Mouse (Mus musculus) stomach, embryonic 15.5 days (tissue): Measurements from ENCODE around the gene Pmm2. TPM values are rescaled to one million over a fixed set of nuclear protein-coding genes. Genes with fewer than 3 reads are reported as not detected.
A peak's percentile ranks its signal among the peaks of the same experiment; 100 is the strongest.

Experiments used
- ATAC-seq: fragments of 200-750 bp; cut with Nextera tagmentation; 2 replicates; pipeline ENCODE4 v1.8.0; 2017; ENCODE audit warnings: low read depth, moderate number of reproducible peaks, moderate TSS enrichment; ENCODE audit not compliant: insufficient read depth, low FRiP score
- H3K27ac ChIP-seq: fragments of 300-500 bp; sonication (generic); 2 replicates; pipeline ENCODE4 v1.5.1; 2015; ENCODE audit warnings: mild to moderate bottlenecking, inconsistent platforms
- H3K27me3 ChIP-seq: fragments of 300-500 bp; sonication (generic); replicated peaks from 2 replicates; pipeline ENCODE4 v1.6.1; 2015; ENCODE audit warnings: inconsistent platforms
- H3K36me3 ChIP-seq: fragments of 300-500 bp; sonication (generic); 2 replicates; pipeline ENCODE4 v1.6.1; 2015; ENCODE audit warnings: inconsistent platforms
- H3K4me1 ChIP-seq: fragments of 300-500 bp; sonication (generic); 2 replicates; pipeline ENCODE4 v1.6.1; 2015; ENCODE audit warnings: inconsistent platforms
- H3K4me2 ChIP-seq: fragments of 300-500 bp; sonication (generic); 2 replicates; pipeline ENCODE4 v1.6.1; 2015; ENCODE audit warnings: mild to moderate bottlenecking, inconsistent platforms
- H3K4me3 ChIP-seq: fragments of 300-500 bp; sonication (generic); replicated peaks from 2 replicates; pipeline ENCODE4 v1.5.1; 2015; ENCODE audit warnings: inconsistent platforms
- H3K9ac ChIP-seq: fragments of 300-500 bp; sonication (generic); 2 replicates; pipeline ENCODE4 v1.6.1; 2015; ENCODE audit warnings: inconsistent platforms
- H3K9me3 ChIP-seq: fragments of 300-500 bp; sonication (generic); 2 replicates; pipeline ENCODE4 v1.6.1; 2016; ENCODE audit warnings: inconsistent platforms
- WGBS: fragments of 180-500 bp; shearing (Covaris S2); methylation state at CpG from one replicate; pipeline ENCODE4 v1.1.7; 2015; 5-methylcytosine and 5-hydroxymethylcytosine counted together
- polyA plus RNA-seq: library from polyadenylated mRNA; unstranded; fragments of >200 nt; fragmentation: Nextera tagmentation; extraction: Ambion mirVana; gene quantifications from 2 replicates; pipeline ENCODE4 v1.2.1, GENCODE M21; 2015

The Pmm2 gene
- polyA plus RNA-seq, 1 experiment from 2014 or later: 67.6 TPM

GRCm38 (mm10) chr16:8658764-8659163 is 21.3 kb downstream of the Pmm2 start:
- no peak overlapping the region for H3K9ac ChIP-seq
- H3K27me3 ChIP-seq: no peaks in the 10 kb centered on the region
- ATAC-seq: no peak
- H3K9me3 ChIP-seq: no peaks in the 10 kb centered on the region
- H3K27ac ChIP-seq: no peak overlapping the region
- H3K4me1 ChIP-seq: no peaks in the 10 kb centered on the region
- no peak overlapping the region for H3K4me2 ChIP-seq
- peaks cover 43% of the 10 kb centered on the region for H3K36me3 ChIP-seq
- 89% methylated on average over 4 of the region's 4 CpGs for WGBS
- no peak overlapping the region for H3K4me3 ChIP-seq

DNA sequence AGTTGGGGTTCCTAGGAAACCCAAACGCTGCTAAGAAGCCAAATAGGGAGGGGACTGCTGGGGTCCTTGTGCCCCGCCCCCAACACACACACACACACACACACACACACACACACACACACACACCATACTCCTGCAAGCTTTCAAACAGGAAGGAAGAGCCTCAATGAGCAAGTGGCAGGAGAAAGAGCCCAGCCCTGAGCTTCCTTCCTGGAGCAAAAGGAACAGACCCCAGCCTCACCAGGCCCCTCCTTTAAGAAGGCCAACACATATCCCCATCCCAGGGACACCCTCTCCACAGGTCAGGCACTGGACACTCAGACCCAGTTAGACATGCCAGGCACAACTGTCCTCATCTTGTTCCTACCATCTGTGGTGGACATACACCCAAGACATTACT is 25.5 kb downstream of the Pmm2 start:
- peaks cover 14% of the 10 kb centered on the region for H3K4me1 ChIP-seq
- H3K9ac ChIP-seq: no peak overlapping the region
- H3K4me3 ChIP-seq: no peak overlapping the region
- H3K9me3 ChIP-seq: no peaks in the 10 kb centered on the region
- no peak overlapping the region for H3K4me2 ChIP-seq
- 44% methylated on average over 2 of the region's 2 CpGs for WGBS
- H3K27ac ChIP-seq: no peak overlapping the region
- no peak for ATAC-seq
- H3K36me3 ChIP-seq: peaks cover 17% of the 10 kb centered on the region; the same call in 1 of the 2 replicates
- H3K27me3 ChIP-seq: no peaks in the 10 kb centered on the region

GRCm38 (mm10) chr16:8663606-8664539 is 26.4 kb downstream of the Pmm2 start:
- no peak overlapping the region for H3K9ac ChIP-seq
- H3K36me3 ChIP-seq: peaks cover 13% of the 10 kb centered on the region; the same call in 1 of the 2 replicates
- whole genome bisulfite sequencing: 85% methylated on average over 24 of the region's 24 CpGs

DNA sequence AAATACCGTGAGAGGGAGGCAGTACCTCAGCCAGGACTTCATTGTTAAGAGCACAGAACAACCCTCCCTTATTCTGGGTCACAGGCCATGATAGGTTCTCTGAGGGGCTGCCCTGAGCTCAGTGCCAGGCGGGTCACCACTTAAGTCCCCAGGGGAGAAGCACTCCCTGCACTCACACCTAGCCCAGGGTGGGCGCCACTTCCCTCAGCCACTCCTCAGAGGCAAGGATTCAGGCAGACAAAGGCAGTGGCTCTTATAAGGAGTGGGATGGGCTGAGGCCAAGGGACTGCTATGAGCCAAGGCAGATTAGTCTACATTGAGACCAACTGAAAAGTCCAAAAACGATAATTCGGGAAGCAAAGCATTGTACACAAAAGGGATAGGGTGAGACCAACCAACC is 27.9 kb downstream of the Pmm2 start:
- H3K9ac ChIP-seq: no peak overlapping the region
- H3K4me1 ChIP-seq: peaks cover 36% of the 10 kb centered on the region
- H3K4me3 ChIP-seq: no peak overlapping the region
- no peak overlapping the region for H3K4me2 ChIP-seq
- no peaks in the 10 kb centered on the region for H3K9me3 ChIP-seq
- H3K27ac ChIP-seq: no peak overlapping the region
- 80% methylated on average over 5 of the region's 5 CpGs for WGBS
- ATAC-seq: no peak
- no peaks in the 10 kb centered on the region for H3K27me3 ChIP-seq
- H3K36me3 ChIP-seq: peaks cover 6% of the 10 kb centered on the region; the same call in 1 of the 2 replicates

More at GRCm38 (mm10) chr16:8663606-8664539, 26.4 kb downstream of the Pmm2 start:
- no peak overlapping the region for H3K4me2 ChIP-seq
- no peak overlapping the region for H3K4me3 ChIP-seq
- no peaks in the 10 kb centered on the region for H3K9me3 ChIP-seq
- H3K27me3 ChIP-seq: no peaks in the 10 kb centered on the region
- ATAC-seq: no peak
- H3K4me1 ChIP-seq: peaks cover 22% of the 10 kb centered on the region
- no peak overlapping the region for H3K27ac ChIP-seq

DNA sequence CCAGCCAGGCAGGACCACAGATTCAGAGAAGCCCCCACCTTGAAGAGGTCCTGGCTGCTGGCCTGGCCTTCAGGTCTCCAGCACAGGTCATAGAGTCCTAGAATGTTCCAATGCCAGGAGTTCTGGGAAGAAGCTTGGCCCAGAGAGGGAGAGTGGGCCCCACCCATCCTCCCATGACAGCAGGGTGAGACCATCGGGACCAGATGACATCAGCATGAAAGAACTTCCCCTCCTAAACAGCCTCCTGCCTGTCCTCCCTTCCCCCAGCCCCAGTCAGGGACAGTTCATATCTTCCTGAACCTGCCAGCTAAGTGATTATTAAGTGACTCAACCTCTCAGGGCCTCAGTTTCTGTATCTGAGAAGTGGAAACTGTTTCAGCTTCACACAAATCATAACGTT is 29.0 kb downstream of the Pmm2 start:
- H3K27me3 ChIP-seq: no peaks in the 10 kb centered on the region
- WGBS: 44% methylated on average over 2 of the region's 2 CpGs
- H3K4me3 ChIP-seq: no peak overlapping the region
- no peak for ATAC-seq
- H3K4me1 ChIP-seq: peaks cover 45% of the 10 kb centered on the region
- peaks cover 2% of the 10 kb centered on the region; the same call in 1 of the 2 replicates for H3K36me3 ChIP-seq
- no peaks in the 10 kb centered on the region for H3K9me3 ChIP-seq
- no peak overlapping the region for H3K4me2 ChIP-seq
- no peak overlapping the region for H3K27ac ChIP-seq
- no peak overlapping the region for H3K9ac ChIP-seq

DNA sequence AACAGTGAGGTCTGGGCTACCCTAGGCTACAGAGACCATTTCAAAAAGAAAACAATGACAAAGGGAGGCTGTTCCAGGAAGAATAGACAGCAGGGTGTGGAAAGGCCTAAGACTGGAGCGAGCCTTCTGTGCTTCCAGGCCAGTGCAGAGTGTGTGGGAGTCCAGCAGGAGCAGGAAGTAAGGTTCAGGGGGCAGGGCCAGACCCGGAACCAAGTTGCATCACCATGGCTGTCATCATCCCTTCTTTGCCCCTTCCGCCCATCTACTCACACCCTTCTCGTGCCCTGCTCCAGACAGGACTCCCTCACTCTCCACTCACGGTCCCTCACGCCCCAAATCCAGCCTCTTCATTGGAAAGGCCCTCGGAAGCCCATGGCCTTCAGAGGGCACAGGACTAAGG is 29.8 kb downstream of the Pmm2 start:
- ATAC-seq: no peak
- Histone ChIP-seq H3K27me3 (no peaks in the 10 kb centered on the region), H3K27ac (no peak overlapping the region), H3K9ac (no peak overlapping the region), H3K36me3 (no peaks in the 10 kb centered on the region), H3K4me1 (peaks cover 45% of the 10 kb centered on the region), H3K4me2 (no peak overlapping the region), H3K9me3 (no peaks in the 10 kb centered on the region), H3K4me3 (no peak overlapping the region)
- 71% methylated on average over 7 of the region's 7 CpGs for WGBS

GRCm38 (mm10) chr16:8667814-8668213 is 30.3 kb downstream of the Pmm2 start:
- ATAC-seq: no peak
- 64% methylated on average over 4 of the region's 4 CpGs for WGBS
- Histone ChIP-seq H3K27me3 (no peaks in the 10 kb centered on the region), H3K36me3 (no peaks in the 10 kb centered on the region), H3K27ac (no peak overlapping the region), H3K4me3 (no peak overlapping the region), H3K4me1 (peaks cover 45% of the 10 kb centered on the region), H3K9ac (no peak overlapping the region), H3K9me3 (no peaks in the 10 kb centered on the region), H3K4me2 (no peak overlapping the region)

DNA sequence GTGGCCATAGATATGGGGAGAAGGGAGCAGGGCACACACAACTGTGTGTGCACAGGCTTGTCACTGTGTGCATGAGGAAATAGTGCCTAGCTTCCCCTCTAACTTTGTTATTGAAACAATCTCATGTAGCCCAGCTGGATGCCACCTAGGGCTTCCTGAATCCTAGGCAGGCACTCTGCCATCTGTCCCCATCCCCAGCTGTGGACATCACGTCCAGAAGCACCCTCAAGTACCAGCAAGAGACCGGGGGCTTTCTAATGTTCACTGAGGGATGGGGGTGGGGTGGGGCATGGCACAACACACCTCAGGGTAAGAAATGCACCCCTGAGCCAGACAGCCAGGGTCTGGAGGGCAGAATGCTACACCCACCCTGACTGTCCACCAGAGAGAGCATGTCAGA is 30.9 kb downstream of the Pmm2 start:
- Histone ChIP-seq H3K27ac (no peak overlapping the region), H3K4me3 (no peak overlapping the region), H3K9ac (no peak overlapping the region), H3K36me3 (no peaks in the 10 kb centered on the region), H3K4me2 (no peak overlapping the region), H3K9me3 (no peaks in the 10 kb centered on the region), H3K27me3 (no peaks in the 10 kb centered on the region), H3K4me1 (peaks cover 45% of the 10 kb centered on the region)
- 88% methylated on average over 2 of the region's 2 CpGs for WGBS
- no peak for ATAC-seq

- Histone ChIP-seq H3K4me3 (peak overlapping the region; percentile 78; the same call in 1 of the 2 replicates), H3K9me3 (no peaks in the 10 kb centered on the region), H3K4me2 (peak overlapping the region; percentile 81), H3K27me3 (no peaks in the 10 kb centered on the region), H3K4me1 (peaks cover 45% of the 10 kb centered on the region), H3K27ac (0 out of 2 replicates have a peak overlapping the region, but pooled peaks have one; percentile 32), H3K9ac (no peak overlapping the region), H3K36me3 (no peaks in the 10 kb centered on the region)
- ATAC-seq: no peak
- 63% methylated on average over 5 of the region's 5 CpGs for WGBS
These were observed 32.0 kb downstream of the Pmm2 start for GRCm38 (mm10) chr16:8669432-8669831.

DNA sequence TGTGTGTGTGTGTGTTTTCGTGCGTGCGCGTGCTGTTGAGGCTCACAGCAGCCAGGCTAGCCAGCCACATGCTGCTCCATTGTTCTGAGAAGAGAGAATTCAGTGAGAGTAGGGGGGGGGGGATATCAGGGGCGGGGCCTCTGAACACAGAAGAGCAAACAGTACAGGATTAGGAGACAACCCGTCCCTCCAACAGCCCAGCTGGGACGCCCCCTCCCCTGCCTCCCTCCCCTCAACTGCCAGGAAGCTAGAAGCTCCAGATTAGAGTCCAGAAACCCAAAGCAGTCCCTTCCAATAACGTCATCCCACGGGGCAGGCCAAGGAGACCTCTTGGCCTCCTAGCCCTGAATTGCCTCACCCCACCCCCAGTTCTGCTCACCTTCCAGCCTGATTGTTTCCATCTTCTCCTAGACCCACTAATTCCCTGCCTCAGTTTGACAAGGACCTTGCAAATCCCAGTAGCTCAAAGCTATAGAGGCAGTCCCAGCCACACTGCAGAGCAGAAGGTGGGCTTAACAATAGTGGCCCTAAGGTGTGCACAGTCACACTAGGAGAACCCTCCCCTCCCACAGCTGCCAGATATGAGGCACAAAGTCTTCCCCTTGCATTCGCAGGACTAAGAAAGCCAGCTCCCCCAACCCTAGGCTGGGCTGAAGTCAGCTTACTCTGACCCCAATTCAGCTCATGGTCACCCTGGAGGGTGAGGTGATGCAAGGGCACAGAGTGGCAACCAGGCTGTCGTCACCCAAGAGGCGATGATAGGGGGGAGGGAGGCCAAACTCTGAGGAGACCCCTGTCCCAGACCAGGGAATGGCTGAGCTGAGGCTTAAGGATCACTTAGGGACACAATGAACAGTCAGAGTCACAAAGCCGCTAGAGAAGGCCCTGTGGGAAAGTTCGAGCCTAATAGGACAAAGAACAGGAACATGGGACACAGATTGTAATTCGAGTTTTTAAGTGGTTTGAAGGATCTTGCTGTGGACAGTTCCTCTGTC is 32.9 kb downstream of the Pmm2 start:
- Histone ChIP-seq H3K9ac (no peak overlapping the region), H3K9me3 (no peaks in the 10 kb centered on the region), H3K4me1 (peaks cover 45% of the 10 kb centered on the region), H3K27ac (peak overlapping the region; percentile 92; the same call in 1 of the 2 replicates), H3K4me2 (peak overlapping the region; percentile 81), H3K36me3 (no peaks in the 10 kb centered on the region), H3K27me3 (no peaks in the 10 kb centered on the region), H3K4me3 (peak overlapping the region; percentile 78)
- WGBS: 13% methylated on average over 14 of the region's 15 CpGs
- no peak for ATAC-seq

- H3K4me3 ChIP-seq: peak within 1 kb of the TSS; percentile 78
- H3K4me1 ChIP-seq: peaks cover 41% of the 10 kb centered on the region
- WGBS: under 1% methylated on average over 67 of the region's 67 CpGs
- no peaks in the 10 kb centered on the region for H3K27me3 ChIP-seq
- H3K9me3 ChIP-seq: no peaks in the 10 kb centered on the region
- peak within 1 kb of the TSS; percentile 92 for H3K27ac ChIP-seq
- peak within 1 kb of the TSS; percentile 68; the same call in 1 of the 2 replicates for H3K9ac ChIP-seq
- peak within 1 kb of the TSS; percentile 81 for H3K4me2 ChIP-seq
- peak; percentile 90 for ATAC-seq
- H3K36me3 ChIP-seq: no peaks in the 10 kb centered on the region
These were observed 34.3 kb downstream of the Pmm2 start, which contains the start of gene Carhsp1 for GRCm38 (mm10) chr16:8671551-8672349. Gene Carhsp1, minus strand, starts transcription at chr16:8672155.
